Mouse (Mus musculus): Measurements from ENCODE around the gene Hapln4.

DNA sequence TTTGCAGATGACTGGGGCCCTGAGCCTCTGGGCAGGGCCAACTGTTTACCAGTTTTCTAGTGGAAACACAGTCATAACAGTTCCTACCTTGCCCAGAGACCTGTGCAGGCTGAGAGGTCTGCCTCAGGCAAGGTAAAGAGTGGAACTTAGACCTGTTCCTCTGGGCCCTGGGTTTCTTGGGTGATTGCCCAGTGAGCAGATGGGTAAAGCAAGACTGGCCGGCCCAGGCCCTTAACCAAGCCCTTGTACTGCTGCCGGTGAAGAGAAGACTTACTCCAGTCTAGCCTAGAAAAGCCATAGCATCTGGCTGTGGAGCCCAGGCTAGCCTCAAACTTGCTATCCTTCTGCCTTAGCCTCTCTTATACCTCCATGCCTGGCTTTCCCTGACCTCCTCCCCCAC, 1.3 kb upstream of the Hapln4 start:
- no peak for TF ChIP-seq CTCF (IDR thresholded peaks at IDR 0.05; ENCODE audit: borderline replicate concordance, extremely low read depth, insufficient read depth, insufficient read length)
- TF ChIP-seq POLR2A (IDR thresholded peaks at IDR 0.05; ENCODE audit: borderline replicate concordance, extremely low read depth, insufficient read depth, insufficient read length, poor library complexity, severe bottlenecking): no peak
